Mouse (Mus musculus): ENCODE measurements at regions not wholly inside any gene's neighbourhood (a gene's known extent, or its start where the extent isn't known, plus 50 kb on each side); places are given as distances from the start of the nearest gene placed in this dataset.
A peak's percentile ranks its signal among the peaks of the same experiment; 100 is the strongest.
"Not testable (repeated sequence)": the region's sequence is repeated elsewhere in the genome, so short reads cannot be mapped to it uniquely, and the experiment has no call there.

DNA sequence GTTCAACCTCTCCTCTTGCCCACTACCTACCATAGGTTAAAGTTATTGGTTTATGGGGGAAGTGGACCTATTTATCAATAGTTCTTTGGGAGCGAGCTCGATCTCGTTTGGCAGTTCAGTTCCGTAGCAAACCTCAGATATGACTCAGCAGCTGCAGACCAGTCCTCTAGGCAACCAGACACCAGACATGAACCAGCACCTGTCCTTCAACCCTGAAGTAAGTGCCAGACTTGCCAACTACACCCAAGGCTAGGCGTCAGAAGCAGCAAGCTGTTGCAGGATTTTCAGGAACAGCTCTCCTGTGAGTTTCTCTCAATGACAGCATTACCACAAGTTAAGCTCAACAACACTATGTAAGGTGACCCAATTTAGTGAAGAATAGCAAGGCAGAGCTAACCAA lies 53.3 kb upstream of the Trdn start:
- no peak for DNase-seq (ENCODE audit: low read depth, low spot score)

DNA sequence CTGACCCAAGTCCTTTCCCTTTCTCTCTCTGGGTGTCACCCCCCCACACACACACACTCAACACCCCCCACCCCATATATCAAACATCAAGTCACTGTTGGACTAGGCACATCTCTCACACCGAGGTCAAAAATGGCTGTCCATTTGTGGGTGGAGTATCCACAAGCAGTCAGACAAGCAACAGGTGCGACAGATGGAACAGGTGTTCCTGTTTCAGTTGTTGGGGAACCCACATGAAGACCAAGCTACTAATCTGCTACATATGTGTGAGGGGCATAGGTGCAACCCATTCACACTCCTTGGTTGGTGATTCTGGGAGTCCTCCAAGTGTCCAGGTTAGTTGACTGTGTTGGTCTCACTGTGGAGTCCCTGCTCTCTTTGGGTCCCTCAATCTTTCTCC lies 58.1 kb upstream of the Trdn start:
- no peak for DNase-seq (ENCODE audit: low read depth, low spot score)

DNA sequence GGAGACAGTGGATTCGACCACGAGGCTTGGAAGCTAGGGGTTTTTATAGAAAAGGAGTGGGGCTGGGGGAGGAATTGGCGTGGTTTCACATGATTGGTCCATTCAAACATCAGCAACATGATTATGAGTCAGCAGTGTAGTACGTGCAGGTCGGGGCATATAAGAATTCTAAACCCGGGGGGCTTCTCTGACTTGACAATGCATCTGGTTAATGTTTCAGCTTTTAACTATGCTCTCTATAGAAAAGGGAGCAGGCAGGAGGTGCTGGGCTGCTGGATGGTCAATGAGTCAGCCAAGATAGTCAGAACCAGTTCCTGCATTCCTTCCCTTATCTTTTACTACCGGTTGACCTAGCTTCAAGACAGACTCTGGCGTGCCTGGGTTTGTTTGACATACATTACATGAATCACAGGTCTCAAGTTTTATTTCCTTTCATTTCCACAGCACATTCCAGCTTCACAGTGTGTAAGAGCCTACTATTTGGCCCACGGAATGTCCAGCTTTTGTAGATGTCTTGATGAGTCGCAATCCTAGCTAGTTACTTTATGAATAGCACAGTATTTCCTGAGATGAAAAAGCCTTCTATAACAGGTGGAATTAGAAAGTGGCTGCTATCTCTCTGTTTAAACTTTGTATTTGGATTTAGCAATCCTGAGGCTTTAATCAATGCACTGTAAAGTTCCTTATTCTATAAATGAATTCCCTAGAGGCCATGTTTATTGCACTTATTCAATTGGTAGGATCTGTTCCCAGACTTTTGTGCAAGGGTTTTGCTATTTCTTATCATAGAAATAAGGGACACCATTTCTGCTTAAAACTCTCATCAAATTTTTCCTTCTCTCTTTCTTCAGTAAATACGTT lies 94.7 kb upstream of the Nkain2 start:
- DNase-seq (ENCODE audit: low read depth, low spot score) = no peak

DNA sequence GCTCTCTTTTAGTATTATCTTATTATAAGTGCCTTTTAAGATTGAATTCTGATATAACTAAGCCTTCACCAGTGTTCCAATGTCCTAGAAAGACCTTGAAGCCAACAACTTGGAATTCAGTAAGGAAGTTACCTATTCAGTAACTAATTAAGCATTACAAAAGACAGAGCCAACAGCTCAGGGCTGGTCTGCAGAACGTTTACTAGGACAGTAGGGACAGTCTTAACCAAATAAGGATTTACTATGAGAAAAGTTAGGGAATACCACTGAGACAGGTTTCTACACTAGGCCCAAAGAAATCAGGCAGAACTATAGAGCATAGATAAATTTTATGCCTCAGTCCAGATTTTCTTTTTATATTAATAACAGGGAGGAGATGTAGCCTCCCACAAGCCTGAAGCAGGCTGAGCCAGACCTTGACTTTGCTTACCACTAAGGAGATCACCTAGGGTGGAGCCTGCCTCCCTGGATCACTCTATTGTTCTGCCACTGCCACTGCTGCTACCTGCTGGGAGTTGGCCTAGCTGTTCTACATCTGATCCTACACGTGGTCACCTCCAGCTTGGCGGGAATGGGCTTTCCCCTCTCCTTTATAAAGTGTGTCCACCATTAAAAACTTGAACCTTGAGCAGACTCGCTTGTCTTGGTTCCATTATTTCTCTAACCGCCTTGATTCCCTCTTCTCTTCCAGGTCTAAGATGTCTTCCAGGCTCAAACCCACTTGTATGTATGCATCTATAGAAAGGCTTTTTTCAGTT lies 68.2 kb upstream of the Nkain2 start:
- not testable (repeated sequence) for DNase-seq (ENCODE audit: low read depth, low spot score)

DNA sequence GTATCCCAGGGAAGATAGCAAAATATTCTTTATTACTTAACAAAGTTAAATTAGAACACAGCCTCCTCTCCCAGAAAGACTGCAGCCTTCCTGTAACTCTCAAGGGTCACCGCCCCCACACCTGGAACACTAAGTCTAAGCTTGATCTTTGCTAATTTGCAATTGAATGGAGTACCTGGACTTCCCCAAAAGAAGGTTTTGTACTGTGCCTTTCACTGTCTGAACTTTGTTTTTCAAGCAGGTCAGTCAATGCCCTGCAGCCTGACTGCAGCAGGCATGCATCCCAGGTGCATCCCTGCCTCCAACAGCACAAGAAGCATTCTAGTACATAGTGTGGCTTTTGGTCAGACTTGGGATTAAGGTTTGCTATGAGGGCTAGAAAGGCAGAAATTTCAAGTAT lies 67.2 kb upstream of the Nkain2 start:
- not testable (repeated sequence) for DNase-seq (ENCODE audit: low read depth, low spot score)

DNA sequence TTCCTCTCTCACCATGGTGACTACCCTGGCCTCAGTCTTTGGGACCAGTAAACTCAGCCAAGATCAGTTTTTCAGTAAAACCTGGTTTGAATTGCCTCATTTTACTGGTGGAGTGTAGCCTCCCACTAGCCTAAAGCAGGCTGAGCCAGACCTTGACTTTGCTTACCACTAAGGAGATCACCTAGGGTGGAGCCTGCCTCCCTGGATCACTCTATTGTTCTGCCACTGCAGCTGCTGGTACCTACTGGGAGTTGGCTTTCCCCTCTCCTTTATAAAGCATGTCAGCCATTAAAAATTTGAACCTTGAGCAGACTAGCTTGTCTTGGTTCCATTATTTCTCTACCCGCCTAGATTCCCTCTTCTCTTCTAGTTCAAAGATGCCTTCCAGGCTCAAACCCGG lies 63.5 kb upstream of the Nkain2 start:
- DNase-seq (ENCODE audit: low read depth, low spot score) = not testable (repeated sequence)

DNA sequence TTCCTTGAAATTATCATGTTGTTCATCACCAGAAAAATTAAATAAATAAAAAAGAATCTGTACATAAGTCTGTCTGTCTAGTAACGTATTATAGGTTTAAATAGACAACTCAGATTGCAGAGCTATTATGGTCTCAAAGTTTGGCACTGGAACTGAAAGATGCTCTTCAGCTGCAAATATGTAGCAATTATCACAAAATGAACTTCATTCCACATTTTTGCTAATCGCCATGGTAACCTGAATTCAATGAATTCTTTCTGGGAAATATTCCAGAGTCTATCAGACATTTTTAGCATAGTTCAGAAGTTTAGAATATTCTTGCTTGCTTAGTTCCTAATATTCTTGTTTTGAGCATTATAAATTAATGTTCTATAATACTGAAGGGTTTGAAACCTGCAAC lies 62.2 kb upstream of the Nkain2 start:
- DNase-seq (ENCODE audit: low read depth, low spot score) = peak; percentile 77

DNA sequence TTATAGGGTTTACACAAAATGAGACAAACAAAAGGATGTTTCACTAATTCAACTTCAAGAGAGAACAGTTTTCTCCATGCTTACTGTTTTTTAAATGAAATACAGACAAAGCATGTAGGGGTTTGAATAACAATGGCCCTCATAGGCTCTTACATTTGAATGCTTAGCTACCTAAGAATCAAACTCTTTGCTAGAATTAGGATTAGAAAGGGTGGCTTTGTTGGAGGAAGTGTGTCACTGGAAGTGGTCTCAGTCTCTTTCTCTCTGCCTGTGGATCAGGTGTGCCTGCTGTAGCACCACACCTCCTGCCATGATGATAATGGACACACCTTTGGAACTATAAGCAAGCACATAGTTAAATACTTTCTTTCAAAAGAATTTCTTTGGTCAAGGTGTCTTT lies 52.8 kb upstream of the Nkain2 start:
- DNase-seq (ENCODE audit: low read depth, low spot score) = no peak
